Mouse (Mus musculus) spleen, postnatal 14 days (tissue): Measurements from ENCODE around the gene Apom.

Source experiments
- DNase-seq, 2 experiments: peaks; one replicate each; pipeline ENCODE4 v3.0.0; 2021 to 2022; ENCODE audit warnings: low spot score in 2 of 2

The Apom gene

DNA sequence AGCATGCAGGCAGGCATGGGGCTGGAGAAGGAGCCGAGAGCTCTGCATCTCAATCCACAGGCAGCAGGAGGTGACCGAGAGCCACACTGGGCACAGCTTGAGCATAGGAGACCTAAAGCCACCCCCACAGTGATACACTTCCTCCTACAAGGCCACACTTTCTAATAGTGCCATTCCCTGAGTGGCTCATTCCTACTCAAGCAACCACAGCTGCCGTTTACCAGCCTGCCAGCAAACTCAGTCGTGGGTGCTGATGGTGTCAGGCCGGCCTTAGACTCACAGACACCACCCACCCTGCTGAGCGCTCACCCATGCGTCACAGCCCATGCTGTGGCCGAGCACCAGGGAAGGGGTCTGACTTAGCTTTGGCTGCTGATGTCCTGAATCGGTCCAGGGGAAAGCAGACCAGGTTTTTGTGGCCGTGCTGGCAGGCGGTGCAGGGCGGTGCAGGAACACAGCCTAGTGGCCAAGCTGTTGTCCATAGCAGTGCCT is 34.6 kb downstream of the Apom start:
- peak in 1 of 2 experiments; percentile 45 for DNase-seq

- DNase-seq, result no peak
Measured at GRCm38 (mm10) chr17:35096597-35096996, 35.3 kb downstream of the Apom start.

DNA sequence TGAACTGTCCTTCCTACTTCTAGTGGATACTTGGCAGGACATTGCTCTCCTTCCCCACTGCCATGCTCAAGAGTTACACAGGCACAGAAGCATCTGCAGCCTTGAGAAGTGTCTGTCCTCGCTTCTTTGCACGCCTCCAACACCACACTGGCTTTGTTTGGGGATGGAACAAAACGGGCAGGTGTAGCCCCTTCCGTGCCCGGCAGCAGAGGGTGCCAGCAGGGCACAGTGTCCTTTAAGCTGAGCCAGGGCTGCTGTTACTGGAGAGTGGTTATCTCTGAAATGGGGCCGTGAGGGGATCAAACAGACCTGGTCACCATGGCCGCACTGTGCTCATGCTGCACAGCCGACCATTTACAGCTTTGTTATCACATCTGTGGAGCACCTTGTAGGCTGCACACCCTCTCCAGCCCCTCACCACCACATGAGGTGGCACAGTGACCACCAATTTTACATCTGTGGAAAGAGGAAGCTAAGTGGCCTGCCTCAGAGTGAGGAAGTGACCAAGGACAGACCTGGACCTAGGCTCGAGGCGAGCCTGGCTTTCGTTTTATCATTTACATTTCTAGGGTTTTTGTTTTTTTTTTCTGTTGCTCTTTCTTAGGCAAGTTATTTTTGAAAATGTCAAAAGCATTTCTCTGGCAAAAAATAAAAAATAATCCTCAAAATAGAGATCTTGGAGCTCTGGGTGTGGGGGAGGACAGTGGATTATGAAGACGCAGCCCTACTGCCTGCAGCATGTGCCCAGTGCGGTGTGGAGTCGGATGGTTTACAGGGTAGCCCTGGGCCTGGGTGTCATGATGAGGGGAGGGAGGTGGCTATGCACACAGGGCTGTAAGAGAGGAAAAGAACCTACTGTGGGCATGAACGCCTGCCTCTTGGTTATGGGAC is 37.1 kb downstream of the Apom start:
- no peak for DNase-seq

- no peak for DNase-seq
Measured at GRCm38 (mm10) chr17:35092403-35093198, 39.2 kb downstream of the Apom start.

DNA sequence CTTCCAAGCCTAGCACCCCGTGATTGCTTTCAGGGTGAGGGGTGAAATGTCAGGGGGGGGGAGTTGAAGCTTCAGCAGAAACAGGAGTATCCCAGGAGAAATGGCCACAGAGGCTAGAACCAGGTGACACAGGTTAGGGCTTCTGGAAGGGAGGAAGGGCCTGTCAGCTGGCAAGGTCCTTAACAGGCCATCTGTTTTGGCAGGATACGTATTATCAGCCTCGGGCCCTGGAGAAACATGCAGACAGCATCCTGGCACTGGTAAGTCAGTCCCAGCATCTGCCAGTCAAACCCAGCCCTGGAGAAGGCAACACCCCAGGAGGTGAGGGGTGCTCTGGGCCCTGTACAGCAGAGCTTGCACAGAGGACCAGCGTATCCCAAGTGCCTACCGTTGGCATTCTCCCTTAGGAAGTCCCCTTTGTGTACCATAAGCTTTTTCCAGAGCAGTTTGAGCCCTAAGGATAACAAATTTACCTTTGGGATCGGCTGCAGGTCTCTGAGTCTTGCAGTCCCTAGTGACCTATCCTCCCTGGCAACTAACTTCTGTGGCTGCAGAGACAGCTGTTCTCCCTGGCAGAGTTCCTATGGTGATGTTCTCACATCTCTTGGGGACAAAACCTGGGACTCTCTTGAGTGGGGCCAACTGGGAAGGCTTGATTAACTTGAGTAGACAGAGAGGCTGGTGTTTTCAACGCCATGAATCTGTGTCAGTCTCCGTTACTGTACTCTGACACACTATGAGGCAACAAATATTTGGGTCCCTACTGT is 41.5 kb downstream of the Apom start:
- peak; percentile 29 to 33 for DNase-seq

DNA sequence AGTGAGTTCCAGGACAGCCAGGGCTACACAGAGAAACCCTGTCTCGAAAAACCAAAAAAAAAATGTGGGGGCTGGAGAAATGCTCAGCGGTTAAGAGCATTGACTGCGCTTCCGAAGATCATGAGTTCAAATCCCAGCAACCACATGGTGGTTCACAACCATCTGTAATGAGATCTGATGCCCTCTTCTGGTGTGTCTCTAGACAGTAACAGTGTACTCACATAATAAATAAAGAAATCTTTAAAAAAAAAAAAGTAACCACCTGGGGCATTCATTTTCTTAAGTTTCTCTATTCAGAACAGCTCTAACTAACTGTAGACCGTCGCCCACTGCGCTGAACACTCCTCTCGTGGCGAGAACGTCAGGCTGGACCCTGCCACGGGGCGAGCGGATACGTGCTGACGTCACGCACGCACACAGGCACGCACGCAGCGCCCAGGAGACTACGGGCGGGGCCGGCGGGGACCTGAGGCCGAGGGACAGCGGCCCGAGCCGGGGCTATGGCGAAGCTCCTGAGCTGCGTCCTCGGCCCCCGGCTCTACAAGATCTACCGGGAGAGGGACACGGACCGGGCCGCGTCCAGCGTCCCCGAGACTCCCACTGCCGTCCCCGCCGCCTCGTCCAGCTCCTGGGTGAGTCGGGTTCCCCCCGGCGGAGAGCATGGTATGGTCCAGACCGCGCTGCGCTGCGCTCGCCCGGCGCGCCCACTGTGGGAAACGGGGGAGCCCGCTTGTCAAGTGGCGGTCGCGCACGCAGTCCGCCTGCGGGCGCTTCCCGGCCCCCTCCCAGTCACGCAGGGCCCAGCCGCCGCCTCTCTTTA is 42.8 kb downstream of the Apom start, which contains the start of gene Abhd16a:
Gene Abhd16a (plus strand): TSS at position 439 of the 820 bp plus-strand sequence.
- peak; percentile 86 to 94 for DNase-seq

DNA sequence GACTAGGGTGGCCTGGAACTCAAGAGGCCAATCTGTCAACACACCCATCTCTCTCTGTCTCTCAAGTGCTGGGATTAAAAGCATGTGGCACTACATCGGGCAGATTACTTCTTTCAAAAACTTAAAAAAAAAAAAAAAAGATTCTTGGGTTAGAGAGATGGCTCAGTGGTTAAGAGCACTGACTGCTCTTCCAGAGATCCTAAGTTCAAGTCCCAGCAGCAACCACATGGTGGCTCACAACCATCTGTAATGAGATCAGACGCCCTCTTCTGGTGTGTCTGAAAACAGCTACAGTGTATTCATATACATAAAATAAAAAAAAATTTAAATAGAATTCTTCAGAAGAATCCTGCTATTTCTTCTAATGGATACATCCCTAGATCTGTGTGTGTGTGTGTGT is 43.7 kb downstream of the Apom start:
- no peak for DNase-seq

DNA sequence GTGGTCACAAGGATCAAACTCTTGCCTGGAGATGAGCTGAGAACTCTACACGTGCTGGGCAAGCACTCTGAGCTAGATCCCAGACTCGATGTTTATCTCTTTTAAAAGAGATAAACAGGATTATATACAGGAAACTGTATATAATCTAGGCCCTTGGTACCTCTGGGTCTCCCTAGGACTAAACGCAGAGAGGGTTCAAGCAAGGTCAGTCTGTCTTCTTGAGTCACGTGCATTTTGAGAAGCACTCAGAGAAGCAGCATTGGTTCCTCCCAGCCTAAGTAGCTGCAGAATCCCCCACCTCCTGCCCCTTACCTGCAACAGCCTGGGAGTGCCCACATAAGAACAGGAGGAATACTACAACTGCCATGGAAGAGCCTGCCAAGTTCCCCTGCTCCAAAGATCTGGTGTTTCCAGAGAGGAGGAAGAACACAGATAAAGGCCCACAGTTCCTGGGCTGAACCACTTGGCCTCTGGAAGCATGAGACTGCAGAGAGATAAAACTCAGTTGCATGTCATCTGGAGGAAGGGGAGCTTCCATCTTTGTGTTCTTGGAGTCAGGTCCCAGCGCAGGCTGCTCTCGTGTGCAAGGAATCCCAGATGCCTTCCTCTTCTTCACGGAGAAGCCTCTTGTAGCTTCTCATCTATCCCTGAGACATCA is 46.5 kb downstream of the Apom start, which contains the start of gene Ly6g6f:
Gene Ly6g6f (minus strand): TSS at position 403 of the 658 bp plus-strand sequence.
- no peak for DNase-seq

GRCm38 (mm10) chr17:35083929-35084497 is 47.8 kb downstream of the Apom start:
- DNase-seq, result no peak

- DNase-seq, result no peak
Measured at GRCm38 (mm10) chr17:35082841-35083576, 48.8 kb downstream of the Apom start.

DNA sequence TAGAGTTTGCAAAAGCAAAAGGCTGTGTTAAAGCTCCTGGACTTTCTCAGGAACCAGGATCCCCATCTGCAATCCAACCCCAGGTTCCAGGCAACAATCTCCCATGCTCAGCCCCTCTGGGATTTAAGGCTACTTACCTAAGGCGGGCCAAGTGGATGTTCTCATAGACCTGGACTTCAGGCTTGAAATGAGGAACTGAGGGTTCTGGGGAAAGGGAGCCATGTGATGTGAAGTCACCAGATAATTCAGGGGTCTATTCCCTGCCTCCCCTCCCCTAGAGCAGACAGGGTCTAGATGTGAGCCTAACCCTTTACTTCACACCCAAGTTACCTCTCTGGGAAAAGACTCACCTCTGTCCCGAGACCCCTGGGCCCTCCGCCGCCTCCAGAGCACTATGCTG is 51.1 kb downstream of the Apom start:
- no peak for DNase-seq

DNA sequence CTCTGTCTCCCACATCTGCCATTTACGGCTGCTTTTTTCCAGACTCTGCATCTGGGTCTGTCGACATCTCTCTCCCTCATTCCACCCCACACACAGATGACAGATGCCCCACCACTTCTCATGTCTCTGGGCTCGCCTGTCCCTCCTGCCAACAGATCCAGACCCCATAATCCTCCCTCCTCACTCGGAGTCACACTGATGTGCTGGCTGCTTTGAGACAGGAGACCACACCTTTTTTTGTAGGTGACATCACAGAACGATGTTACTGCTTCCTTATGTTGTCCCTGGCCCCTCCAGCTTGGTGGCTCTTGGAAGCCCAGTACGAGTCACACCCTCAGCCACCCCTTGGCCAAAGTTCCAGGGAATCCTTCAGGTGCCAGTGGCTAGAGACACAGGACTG is 51.6 kb downstream of the Apom start:
- DNase-seq, result no peak

- no peak for DNase-seq
Measured at GRCm38 (mm10) chr17:35079778-35080177, 52.1 kb downstream of the Apom start.
